Mouse (Mus musculus): Measurements from ENCODE around the gene Tex11. TPM values are rescaled to one million over a fixed set of nuclear protein-coding genes. Genes with fewer than 3 reads are reported as not detected.

Tex11 gene
- total and polyA plus RNA-seq, 2 experiments from 2014 or later = 0.10 TPM; not detected in 1

DNA sequence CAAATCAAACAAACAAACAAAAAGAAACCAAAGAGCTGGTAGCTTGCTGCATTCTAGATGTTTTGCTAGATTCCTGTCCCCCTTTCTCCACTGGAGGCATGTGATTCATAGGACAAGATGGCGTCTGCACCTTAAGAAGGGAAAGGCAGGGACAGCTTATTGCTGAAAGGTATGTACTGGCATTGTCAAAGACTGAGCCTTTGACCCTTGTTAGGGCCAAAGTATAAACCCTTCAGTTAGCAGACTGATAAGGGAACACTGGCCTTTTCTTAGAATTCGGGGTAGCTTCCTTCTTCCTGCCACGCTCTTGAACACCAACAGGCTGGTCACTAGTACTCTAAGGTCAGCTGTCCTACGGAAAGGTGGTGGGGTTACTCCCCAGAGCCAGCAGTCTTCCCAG, 262.1 kb downstream of the Tex11 start:
- WGBS = 73% methylated on average over 4 of the region's 4 CpGs
- Histone ChIP-seq H3K4me3 (ENCODE audit: low read depth, low read length) (no peak overlapping the region), H3K4me2 (ENCODE audit: low read depth, low read length, poor library complexity, severe bottlenecking) (no peak overlapping the region), H3K9me3 (ENCODE audit: low read length) (no peaks in the 10 kb centered on the region), H3K4me1 (ENCODE audit: insufficient read depth, low read length) (no peaks in the 10 kb centered on the region), H3K27ac (ENCODE audit: low read depth, low read length) (no peak overlapping the region), H3K9ac (replicated peaks; ENCODE audit: low read length, poor library complexity, severe bottlenecking) (no peak overlapping the region), H3K27me3 (ENCODE audit: insufficient read depth, low read length) (no peaks in the 10 kb centered on the region), H3K36me3 (ENCODE audit: insufficient read depth, low read length) (peaks cover 5% of the 10 kb centered on the region; the same call in 1 of the 2 replicates)
- no peak for TF ChIP-seq CTCF (IDR thresholded peaks at IDR 0.05)
- DNase-seq (ENCODE audit: low spot score) (no peak), ATAC-seq (ENCODE audit: low FRiP score) (no peak)

DNA sequence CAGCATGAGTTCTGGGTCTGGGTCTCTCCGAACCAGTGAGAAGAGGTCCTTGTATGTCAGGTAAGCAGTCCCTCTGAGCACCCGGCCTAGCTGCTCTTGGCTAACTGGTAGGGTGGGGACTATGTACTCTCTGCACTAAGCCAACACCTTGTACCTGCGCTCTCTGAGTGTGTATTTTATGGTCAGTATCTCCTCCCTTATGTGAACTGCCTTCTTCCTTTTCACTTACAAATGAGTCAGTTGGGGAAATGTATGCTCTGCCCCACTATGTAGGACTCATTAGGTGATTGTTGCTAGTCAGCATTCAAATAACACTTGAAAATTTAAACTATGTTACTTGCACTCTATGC, 262.8 kb downstream of the Tex11 start:
- 94% methylated on average over 3 of the region's 3 CpGs for WGBS
- no peak for DNase-seq (ENCODE audit: low spot score)
- H3K9ac ChIP-seq (replicated peaks; ENCODE audit: low read length, poor library complexity, severe bottlenecking) = no peak overlapping the region
- H3K27me3 ChIP-seq (ENCODE audit: insufficient read depth, low read length) = no peaks in the 10 kb centered on the region
- no peak for ATAC-seq (ENCODE audit: low FRiP score)
- H3K36me3 ChIP-seq (ENCODE audit: insufficient read depth, low read length) = peaks cover 5% of the 10 kb centered on the region; the same call in 1 of the 2 replicates
- H3K4me1 ChIP-seq (ENCODE audit: insufficient read depth, low read length) = no peaks in the 10 kb centered on the region
- no peak overlapping the region for H3K4me2 ChIP-seq (ENCODE audit: low read depth, low read length, poor library complexity, severe bottlenecking)
- no peak for TF ChIP-seq CTCF (IDR thresholded peaks at IDR 0.05)
- no peak overlapping the region for H3K4me3 ChIP-seq (ENCODE audit: low read depth, low read length)
- H3K9me3 ChIP-seq (ENCODE audit: low read length) = no peaks in the 10 kb centered on the region
- H3K27ac ChIP-seq (ENCODE audit: low read depth, low read length) = no peak overlapping the region

DNA sequence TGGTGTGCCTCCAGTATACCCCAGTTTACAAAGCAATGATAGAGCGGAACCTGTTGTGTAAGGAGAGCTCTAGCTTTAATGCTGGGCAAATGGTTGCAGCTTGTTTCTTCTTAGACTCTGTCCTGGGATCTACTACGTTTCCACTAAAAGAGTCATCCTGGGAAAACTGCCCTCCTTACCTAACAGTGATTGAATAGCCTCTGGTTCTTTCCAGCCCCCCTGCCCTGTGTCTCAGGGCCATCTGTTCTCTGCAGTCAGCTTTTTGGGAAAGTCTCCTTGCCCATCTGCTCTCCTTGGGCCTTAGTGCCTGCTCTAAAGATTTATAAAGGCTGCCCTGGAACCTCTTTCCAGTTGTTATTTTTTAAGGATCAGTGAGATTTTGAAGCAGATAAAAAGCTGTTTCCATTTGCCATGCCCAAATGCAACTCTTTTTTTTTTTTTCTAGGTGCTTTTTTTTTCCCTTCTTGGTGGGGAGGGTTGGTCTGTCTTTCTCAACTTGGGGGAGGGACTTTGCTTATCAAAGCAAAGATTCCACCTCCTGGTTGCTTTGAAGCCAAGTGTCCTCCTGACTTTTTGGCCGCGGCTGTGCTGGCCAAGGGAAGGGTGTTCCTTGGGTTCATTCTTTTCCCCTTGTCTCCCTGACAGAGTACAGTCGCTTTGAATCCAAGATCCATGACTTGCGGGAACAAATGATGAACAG, 263.3 kb downstream of the Tex11 start:
- Histone ChIP-seq H3K4me2 (ENCODE audit: low read depth, low read length, poor library complexity, severe bottlenecking) (no peak overlapping the region), H3K9ac (replicated peaks; ENCODE audit: low read length, poor library complexity, severe bottlenecking) (no peak overlapping the region), H3K9me3 (ENCODE audit: low read length) (no peaks in the 10 kb centered on the region), H3K4me1 (ENCODE audit: insufficient read depth, low read length) (no peaks in the 10 kb centered on the region), H3K27ac (ENCODE audit: low read depth, low read length) (no peak overlapping the region), H3K36me3 (ENCODE audit: insufficient read depth, low read length) (peaks cover 5% of the 10 kb centered on the region; the same call in 1 of the 2 replicates), H3K27me3 (ENCODE audit: insufficient read depth, low read length) (no peaks in the 10 kb centered on the region), H3K4me3 (ENCODE audit: low read depth, low read length) (no peak overlapping the region)
- WGBS = 84% methylated on average over 6 of the region's 6 CpGs
- DNase-seq (ENCODE audit: low spot score) (peak; percentile 36), ATAC-seq (ENCODE audit: low FRiP score) (no peak)
- TF ChIP-seq CTCF (IDR thresholded peaks at IDR 0.05) = no peak

DNA sequence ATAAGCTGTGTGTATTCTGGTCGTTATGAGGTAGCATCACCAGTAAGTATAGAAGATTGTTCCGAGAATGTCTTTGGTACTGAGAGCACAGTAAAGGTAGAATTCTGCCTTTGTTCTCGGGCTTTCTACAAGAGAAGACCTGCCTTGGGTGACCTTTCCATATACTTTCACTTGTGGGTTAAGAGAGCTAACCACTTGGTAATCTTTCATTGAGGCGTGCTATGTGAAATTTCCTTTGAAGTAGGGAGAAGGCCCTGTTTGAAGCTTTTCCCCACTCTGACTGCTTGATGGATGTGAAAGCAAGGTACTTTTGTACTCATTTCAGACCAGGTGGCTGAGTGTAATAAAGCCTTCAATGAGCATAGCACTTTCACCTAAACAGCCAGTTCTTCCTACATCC, 270.1 kb downstream of the Tex11 start:
- Histone ChIP-seq H3K4me2 (ENCODE audit: low read depth, low read length, poor library complexity, severe bottlenecking) (no peak overlapping the region), H3K4me3 (ENCODE audit: low read depth, low read length) (no peak overlapping the region), H3K4me1 (ENCODE audit: insufficient read depth, low read length) (no peaks in the 10 kb centered on the region), H3K36me3 (ENCODE audit: insufficient read depth, low read length) (no peaks in the 10 kb centered on the region), H3K9ac (replicated peaks; ENCODE audit: low read length, poor library complexity, severe bottlenecking) (no peak overlapping the region), H3K9me3 (ENCODE audit: low read length) (no peaks in the 10 kb centered on the region), H3K27me3 (ENCODE audit: insufficient read depth, low read length) (no peaks in the 10 kb centered on the region), H3K27ac (ENCODE audit: low read depth, low read length) (no peak overlapping the region)
- DNase-seq (ENCODE audit: low spot score) = no peak
- ATAC-seq (ENCODE audit: low FRiP score) = no peak
- no peak for TF ChIP-seq CTCF (IDR thresholded peaks at IDR 0.05)
- WGBS = 84% methylated on average over 4 of the region's 4 CpGs

Other genes with a start within 250 kb of the Tex11 start
- gene Slc7a3, start 26.4 kb upstream of the Tex11 start, total RNA-seq (2014; rRNA removed) = 30.8 and 33.2 TPM in 2 replicates
- 31.6 and 31.8 TPM in 2 replicates for gene Slc7a3, start 26.4 kb upstream of the Tex11 start, polyA plus RNA-seq (2015; fragmentation: Nextera tagmentation; extraction: Ambion mirVana)
- gene Snx12, start 162.9 kb upstream of the Tex11 start, total RNA-seq (2014; rRNA removed) = 39.7 and 47.1 TPM in 2 replicates
- gene Snx12, start 162.9 kb upstream of the Tex11 start, polyA plus RNA-seq (2015; fragmentation: Nextera tagmentation; extraction: Ambion mirVana) = 33.4 and 35.7 TPM in 2 replicates
- 9.8 and 13.8 TPM in 2 replicates for gene Foxo4, start 194.9 kb upstream of the Tex11 start, total RNA-seq (2014; rRNA removed)
- 0.48 and 0.65 TPM in 2 replicates for gene Foxo4, start 194.9 kb upstream of the Tex11 start, polyA plus RNA-seq (2015; fragmentation: Nextera tagmentation; extraction: Ambion mirVana)
- not detected in 2 replicates for gene Gm614, start 204.3 kb upstream of the Tex11 start, total RNA-seq (2014; rRNA removed)
- gene Gm614, start 204.3 kb upstream of the Tex11 start, polyA plus RNA-seq (2015; fragmentation: Nextera tagmentation; extraction: Ambion mirVana) = not detected in 2 replicates
- gene Il2rg, start 208.6 kb upstream of the Tex11 start, total RNA-seq (2014; rRNA removed) = 2.0 and 4.1 TPM in 2 replicates
- gene Il2rg, start 208.6 kb upstream of the Tex11 start, polyA plus RNA-seq (2015; fragmentation: Nextera tagmentation; extraction: Ambion mirVana) = 4.7 and 5.9 TPM in 2 replicates
- gene Gm20489, start 209.4 kb upstream of the Tex11 start, total RNA-seq (2014; rRNA removed) = not detected in 2 replicates
- gene Gm20489, start 209.4 kb upstream of the Tex11 start, polyA plus RNA-seq (2015; fragmentation: Nextera tagmentation; extraction: Ambion mirVana) = not detected in 2 replicates
- gene Med12, start 214.4 kb upstream of the Tex11 start, total RNA-seq (2014; rRNA removed) = 37.2 and 39.5 TPM in 2 replicates
- gene Med12, start 214.4 kb upstream of the Tex11 start, polyA plus RNA-seq (2015; fragmentation: Nextera tagmentation; extraction: Ambion mirVana) = 16.1 and 18.2 TPM in 2 replicates
- 188 and 189 TPM in 2 replicates for gene Nlgn3, start 239.5 kb upstream of the Tex11 start, total RNA-seq (2014; rRNA removed)
- 82.3 and 84.6 TPM in 2 replicates for gene Nlgn3, start 239.5 kb upstream of the Tex11 start, polyA plus RNA-seq (2015; fragmentation: Nextera tagmentation; extraction: Ambion mirVana)